ENCODE assay signal across 12 mouse cellular contexts in the genomic region with DNA sequence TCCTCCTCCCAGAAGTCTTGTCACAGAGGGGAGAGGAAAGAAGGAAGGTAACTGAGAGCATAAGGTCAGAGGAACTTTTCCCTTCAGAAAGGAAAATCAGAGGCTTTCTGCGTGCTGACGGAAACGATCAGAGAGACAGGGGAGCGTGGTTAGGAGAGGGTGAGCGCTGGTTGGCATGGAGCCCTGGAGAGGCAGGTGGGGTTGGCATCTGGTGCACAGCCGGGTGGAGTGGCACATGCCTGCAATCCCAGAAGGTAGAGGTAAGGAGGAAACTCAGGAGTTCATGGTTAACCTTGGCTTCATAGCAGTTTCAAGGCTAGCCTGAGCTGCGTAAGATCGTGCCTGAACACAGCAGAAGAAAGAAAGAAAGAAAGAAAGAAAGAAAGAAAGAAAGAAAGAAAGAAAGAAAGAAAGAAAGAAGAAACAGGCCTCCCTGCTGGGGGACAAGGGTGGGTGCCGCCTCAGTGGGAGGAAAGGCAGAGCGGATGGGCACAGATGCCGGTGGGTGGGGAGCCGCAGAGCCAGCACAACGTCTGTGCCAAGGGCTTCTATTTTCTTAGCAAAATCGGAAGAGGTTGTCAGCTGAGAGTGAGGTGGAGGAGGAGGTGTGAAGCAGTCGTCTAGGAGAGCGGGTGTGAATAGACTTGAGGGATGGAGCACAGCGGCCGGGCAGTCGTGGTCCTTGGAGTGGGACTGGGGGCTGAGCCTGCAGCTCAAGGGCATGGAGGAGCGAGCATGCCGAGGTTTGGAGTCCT. TPM values are rescaled to one million over a fixed set of nuclear protein-coding genes. Genes with fewer than 3 reads are reported as not detected.
A peak's percentile ranks its signal among the peaks of the same experiment; 100 is the strongest.
DNase-seq lines count a peak whose midpoint lies in the region; ATAC-seq and TF ChIP-seq lines count a peak whose summit lies in the region.
"Had no signal": no experiment of that assay in that cellular context is flagged by ENCODE, and none has a peak within 500 bp of the region (broad histone marks: within the 10 kb centered on the region; RNA-seq: fewer than 3 reads in every experiment).

No protein-coding gene starts in this region.

- no peak overlapping the region for H3K4me3 ChIP-seq in embryonic facial prominence, embryonic 14.5 days (ENCODE audit: low read depth, low read length)
- no peak overlapping the region for H3K4me3 ChIP-seq in embryonic facial prominence, embryonic 10.5 days
- H3K4me3 ChIP-seq in left cerebral cortex, adult 2 months, result peak overlapping the region; percentile 15; the same call in 1 of the 2 replicates
- H3K4me3 ChIP-seq in neural tube, embryonic 15.5 days (replicated peaks), result no peak overlapping the region
- H3K4me3 ChIP-seq in midbrain, embryonic 10.5 days, result no peak overlapping the region
- H3K4me3 ChIP-seq: neural tube, embryonic 12.5 days had no signal

- no peaks in the 10 kb centered on the region for H3K9me3 ChIP-seq in embryonic facial prominence, embryonic 14.5 days (ENCODE audit: control insufficient read depth, low read length)
- no peaks in the 10 kb centered on the region for H3K9me3 ChIP-seq in embryonic facial prominence, embryonic 10.5 days
- no peaks in the 10 kb centered on the region for H3K9me3 ChIP-seq in neural tube, embryonic 15.5 days (replicated peaks)
- no peaks in the 10 kb centered on the region for H3K9me3 ChIP-seq in midbrain, embryonic 10.5 days (replicated peaks)
- H3K9me3 ChIP-seq: neural tube, embryonic 12.5 days had no signal

- no peaks in the 10 kb centered on the region for H3K27me3 ChIP-seq in embryonic facial prominence, embryonic 14.5 days (replicated peaks; ENCODE audit: control insufficient read depth, insufficient read depth, low read length)
- 0 out of 2 replicates have a peak, but pooled peaks cover 6% of the 10 kb centered on the region for H3K27me3 ChIP-seq in embryonic facial prominence, embryonic 10.5 days (replicated peaks; ENCODE audit: low read depth, poor library complexity, severe bottlenecking)
- no peaks in the 10 kb centered on the region for H3K27me3 ChIP-seq in neural tube, embryonic 15.5 days (replicated peaks)
- peaks cover 5% of the 10 kb centered on the region; the same call in 1 of the 2 replicates for H3K27me3 ChIP-seq in midbrain, embryonic 10.5 days (ENCODE audit: low read depth, poor library complexity, severe bottlenecking)
- H3K27me3 ChIP-seq: neural tube, embryonic 12.5 days had no signal

- H3K36me3 ChIP-seq in embryonic facial prominence, embryonic 14.5 days (ENCODE audit: control insufficient read depth, insufficient read depth, low read length), result no peaks in the 10 kb centered on the region
- no peaks in the 10 kb centered on the region for H3K36me3 ChIP-seq in embryonic facial prominence, embryonic 10.5 days (replicated peaks)
- no peaks in the 10 kb centered on the region for H3K36me3 ChIP-seq in neural tube, embryonic 15.5 days
- H3K36me3 ChIP-seq in midbrain, embryonic 10.5 days, result no peaks in the 10 kb centered on the region
- H3K36me3 ChIP-seq: neural tube, embryonic 12.5 days had no signal

- H3K4me1 ChIP-seq in embryonic facial prominence, embryonic 14.5 days (ENCODE audit: control insufficient read depth, insufficient read depth, low read length), result no peaks in the 10 kb centered on the region
- peaks cover 10% of the 10 kb centered on the region for H3K4me1 ChIP-seq in embryonic facial prominence, embryonic 10.5 days
- no peaks in the 10 kb centered on the region for H3K4me1 ChIP-seq in neural tube, embryonic 15.5 days
- H3K4me1 ChIP-seq in midbrain, embryonic 10.5 days, result 0 out of 2 replicates have a peak, but pooled peaks cover 2% of the 10 kb centered on the region

- intact Hi-C loops in left cerebral cortex, adult 2 months (cut with DNase I), result loop anchor here (1.0 to 2.0 kb wide), 3 partner anchors 42 to 68 kb away; partner anchors contain the start of gene Cdkn2aipnl

- peak overlapping the region; percentile 25; the same call in 1 of the 2 replicates for H3K9ac ChIP-seq in embryonic facial prominence, embryonic 14.5 days (ENCODE audit: low read depth, low read length)
- H3K9ac ChIP-seq in neural tube, embryonic 15.5 days (replicated peaks), result no peak overlapping the region
- H3K9ac ChIP-seq: lung, embryonic 14.5 days; neural tube, embryonic 12.5 days had no signal

- H3K4me2 ChIP-seq in embryonic facial prominence, embryonic 14.5 days (ENCODE audit: low read depth, low read length), result no peak overlapping the region
- no peak overlapping the region for H3K4me2 ChIP-seq in neural tube, embryonic 15.5 days
- H3K4me2 ChIP-seq: lung, embryonic 14.5 days; neural tube, embryonic 12.5 days had no signal

- no peak for DNase-seq in embryonic facial prominence, embryonic 14.5 days (ENCODE audit: low spot score)
- DNase-seq in embryonic facial prominence, embryonic 10.5 days (ENCODE audit: low spot score), result no peak
- DNase-seq in frontal cortex, adult 2 months (ENCODE audit: extremely low spot score in 1 of 2, low spot score in 1 of 2), result peak; percentile 81 to 89
- peak; percentile 65 to 80 for DNase-seq in left cerebral cortex, adult 2 months (ENCODE audit: extremely low spot score in 1 of 2, low spot score in 2 of 2)
- DNase-seq in right cerebral cortex, postnatal 14 days, result peak; percentile 73
- DNase-seq in heart, adult 8-10 months (ENCODE audit: low spot score), result no peak
- no peak for DNase-seq in midbrain, embryonic 10.5 days (ENCODE audit: low spot score)
- DNase-seq: cerebellum, adult 9-11 months; lung, embryonic 14.5 days had no signal

- 59% methylated on average over 21 of the region's 21 CpGs for WGBS in embryonic facial prominence, embryonic 14.5 days
- WGBS in embryonic facial prominence, embryonic 10.5 days, result 73% methylated on average over 21 of the region's 21 CpGs
- WGBS in neural tube, embryonic 15.5 days, result 70% methylated on average over 21 of the region's 21 CpGs
- 71% methylated on average over 21 of the region's 21 CpGs for WGBS in midbrain, embryonic 10.5 days

- no peak overlapping the region for H3K27ac ChIP-seq in embryonic facial prominence, embryonic 14.5 days (replicated peaks; ENCODE audit: low read depth, low read length)
- no peak overlapping the region for H3K27ac ChIP-seq in embryonic facial prominence, embryonic 10.5 days (replicated peaks)
- peak overlapping the region; percentile 70 for H3K27ac ChIP-seq in left cerebral cortex, adult 2 months
- no peak overlapping the region for H3K27ac ChIP-seq in neural tube, embryonic 15.5 days (replicated peaks)
- H3K27ac ChIP-seq in midbrain, embryonic 10.5 days (replicated peaks), result no peak overlapping the region
- H3K27ac ChIP-seq: kidney, postnatal 0 days; neural tube, embryonic 12.5 days had no signal

- TF ChIP-seq CTCF in left cerebral cortex, adult 2 months (IDR thresholded peaks at IDR 0.05), result no peak; the same call in none of the 2 replicates

- ATAC-seq in embryonic facial prominence, embryonic 14.5 days (ENCODE audit: low read depth), result no peak
- no peak for ATAC-seq in neural tube, embryonic 15.5 days (ENCODE audit: low FRiP score)

RNA-seq across cellular contexts. Expression of gene Jade2, which starts 41.0 kb away (rescaled TPM):
- 1.1 and 1.4 TPM in 2 replicates for polyA plus RNA-seq in embryonic facial prominence, embryonic 14.5 days (2014; fragmentation: Nextera tagmentation; extraction: Ambion mirVana)
- 0.65 and 0.80 TPM in 2 replicates for polyA plus RNA-seq in embryonic facial prominence, embryonic 10.5 days (2016; fragmentation: Nextera tagmentation; extraction: Ambion mirVana)
- 18.3 and 20.0 TPM in 2 replicates for polyA plus RNA-seq in frontal cortex, adult 2 months (2012; rRNA removed)
- total RNA-seq in left cerebral cortex, adult 2 months (2021), result 10 to 100 TPM; 49.6 to 60.3 TPM
- polyA plus RNA-seq in neural tube, embryonic 15.5 days (2015; fragmentation: Nextera tagmentation; extraction: Ambion mirVana), result 0.69 and 1.6 TPM in 2 replicates
- 10 to 100 TPM in 3 of 4 experiments, 1 to 10 TPM in 1; 9.8 to 14.8 (median 11.8) TPM for total RNA-seq in heart, adult 8-10 months (2022)
- 0.41 and 0.47 TPM in 2 replicates for polyA plus RNA-seq in midbrain, embryonic 10.5 days (2016; fragmentation: Nextera tagmentation; extraction: Ambion mirVana)

Comparison
In these comparisons a context has a peak if more than half of its experiments do, and no peak if none do; other contexts are left out.
1. DNase-seq: peak in frontal cortex, adult 2 months (2 of 2), left cerebral cortex, adult 2 months (2 of 2) and right cerebral cortex, postnatal 14 days (single experiment); none in embryonic facial prominence, embryonic 14.5 days (single experiment), embryonic facial prominence, embryonic 10.5 days (single experiment), heart, adult 8-10 months (single experiment) and midbrain, embryonic 10.5 days (single experiment).